Mouse (Mus musculus) bone marrow, adult 2 months (tissue): ENCODE measurements around the gene 9430038I01Rik. TPM values are rescaled to one million over a fixed set of nuclear protein-coding genes. Genes with fewer than 3 reads are reported as not detected.

ENCODE experiments used
- H3K27ac ChIP-seq: fragments of 200-500 bp; 2 replicates; pipeline ENCODE4 v1.5.1; 2012; ENCODE audit warnings: low read depth, mild to moderate bottlenecking, control low read depth, inconsistent platforms, low read length; ENCODE audit not compliant: control insufficient read depth, poor library complexity, insufficient read depth
- H3K4me1 ChIP-seq: fragments of 200-500 bp; 2 replicates; pipeline ENCODE4 v1.6.1; 2011; ENCODE audit warnings: low read length; ENCODE audit not compliant: control insufficient read depth, insufficient read depth
- H3K4me3 ChIP-seq: fragments of 200-500 bp; replicated peaks from 2 replicates; pipeline ENCODE3; 2011; ENCODE audit warnings: mild to moderate bottlenecking, low read depth, low read length, control low read depth; ENCODE audit not compliant: control insufficient read depth
- CTCF ChIP-seq: fragments of 200-500 bp; IDR thresholded peaks from 2 replicates; pipeline ENCODE4 v1.5.1; 2011; ENCODE audit warnings: low read length, control low read depth; ENCODE audit not compliant: control insufficient read depth, insufficient read depth
- POLR2A ChIP-seq: fragments of 200-500 bp; IDR thresholded peaks from 2 replicates; pipeline ENCODE4 v1.6.1; 2011; ENCODE audit warnings: low read depth, mild to moderate bottlenecking, control low read depth, low read length, borderline replicate concordance; ENCODE audit not compliant: control insufficient read depth
- WGBS: fragments of 180-500 bp; shearing (Covaris S2); methylation state at CpG from one replicate; pipeline ENCODE4 v1.1.7; 2018; 5-methylcytosine and 5-hydroxymethylcytosine counted together
- polyA plus RNA-seq: library from polyadenylated mRNA; stranded (reverse); fragments of >200 nt; gene quantifications from 2 replicates; pipeline ENCODE4 v1.2.4, GENCODE M21; 2011; ENCODE audit warnings: low replicate concordance; ENCODE audit not compliant: missing spikeins, insufficient read depth, insufficient read length

9430038I01Rik gene
- polyA plus RNA-seq, 1 experiment, result 7.9 TPM

- no peaks in the 10 kb centered on the region for H3K4me1 ChIP-seq
- TF ChIP-seq POLR2A (no peak), CTCF (no peak)
- no peak overlapping the region for H3K4me3 ChIP-seq
- WGBS, result 81% methylated on average over 7 of the region's 7 CpGs
- H3K27ac ChIP-seq, result no peak overlapping the region
Observed at GRCm38 (mm10) chr7:137346860-137347259, 63.7 kb downstream of the 9430038I01Rik start.

DNA sequence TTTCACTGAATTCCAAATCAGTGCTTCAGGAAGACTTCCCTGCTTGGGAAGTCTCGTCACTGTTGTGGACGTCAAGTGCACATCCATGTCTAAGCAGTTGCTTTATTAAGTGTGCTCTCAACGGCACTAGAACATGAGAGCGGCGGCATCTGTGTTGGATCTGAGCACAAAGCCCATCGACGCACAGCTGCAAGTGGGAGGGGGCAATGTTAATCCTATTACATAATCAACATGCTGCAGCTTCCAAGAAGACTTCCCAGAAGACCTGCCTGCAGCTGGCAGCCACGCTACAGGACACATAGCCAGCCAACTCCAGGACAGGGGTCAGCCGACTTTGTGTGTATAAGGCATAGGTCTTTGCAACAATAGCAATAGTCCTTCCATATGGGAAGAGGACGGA lies 64.5 kb downstream of the 9430038I01Rik start:
- 80% methylated on average over 10 of the region's 10 CpGs for WGBS
- TF ChIP-seq CTCF (no peak), POLR2A (no peak)
- Histone ChIP-seq H3K4me1 (no peaks in the 10 kb centered on the region), H3K4me3 (no peak overlapping the region), H3K27ac (no peak overlapping the region)

DNA sequence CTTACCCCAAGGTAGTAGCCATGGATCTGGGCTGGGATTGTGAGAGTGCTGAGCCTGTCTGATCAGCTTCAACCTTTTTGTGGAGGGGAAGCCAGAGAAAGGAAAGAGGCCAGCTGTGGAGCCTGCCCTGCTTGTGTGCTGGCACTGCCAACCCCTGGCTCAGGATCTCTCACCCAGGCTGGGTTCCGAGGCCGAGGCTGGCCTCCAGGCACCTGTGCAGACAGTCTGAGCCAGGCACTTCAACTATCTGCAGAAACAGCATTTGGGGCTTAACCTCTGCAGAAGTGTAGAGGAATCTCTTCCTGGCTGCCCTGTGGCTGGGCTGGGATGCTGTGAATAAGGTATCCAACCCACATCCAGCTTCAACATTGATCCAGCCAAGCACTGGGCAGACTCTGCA lies 76.6 kb downstream of the 9430038I01Rik start:
- H3K4me3 ChIP-seq, result no peak overlapping the region
- WGBS, result 74% methylated on average over 2 of the region's 2 CpGs
- H3K4me1 ChIP-seq, result no peaks in the 10 kb centered on the region; the same call in 1 of the 2 replicates
- H3K27ac ChIP-seq, result no peak overlapping the region
- TF ChIP-seq POLR2A (no peak), CTCF (no peak)

Other genes with a start within 250 kb of the 9430038I01Rik start
- gene Ebf3, start 96.3 kb downstream of the 9430038I01Rik start, polyA plus RNA-seq, result 10.4 and 17.2 TPM in 2 replicates
- gene Glrx3, start 26.9 kb upstream of the 9430038I01Rik start, polyA plus RNA-seq, result 23.8 and 71.7 TPM in 2 replicates